In genomic region chr2:143915600-143916135, GRCm38 (mm10) we compare ENCODE assay signal across 8 mouse cellular contexts. TPM values are rescaled to one million over a fixed set of nuclear protein-coding genes. Genes with fewer than 3 reads are reported as not detected.
DNase-seq lines count a peak whose midpoint lies in the region; ATAC-seq and TF ChIP-seq lines count a peak whose summit lies in the region.

No protein-coding gene starts in this region.

- no peaks in the 10 kb centered on the region for H3K36me3 ChIP-seq in heart, embryonic 12.5 days
- H3K36me3 ChIP-seq in E14TG2a.4 (ENCODE audit: insufficient read depth, low read length): no peaks in the 10 kb centered on the region; the same call in 1 of the 2 replicates
- no peaks in the 10 kb centered on the region for H3K36me3 ChIP-seq in heart, embryonic 16.5 days (ENCODE audit: control insufficient read depth, insufficient read depth)
- H3K36me3 ChIP-seq in limb, embryonic 14.5 days (ENCODE audit: control insufficient read depth, insufficient read depth, low read length): no peaks in the 10 kb centered on the region
- no peaks in the 10 kb centered on the region for H3K36me3 ChIP-seq in midbrain, embryonic 13.5 days

- H3K27ac ChIP-seq in heart, embryonic 12.5 days (ENCODE audit: poor library complexity, severe bottlenecking): peak overlapping the region; percentile 100
- peak overlapping the region; percentile 99 for H3K27ac ChIP-seq in heart, embryonic 16.5 days (ENCODE audit: low read length)
- peak overlapping the region; percentile 91 for H3K27ac ChIP-seq in limb, embryonic 14.5 days (replicated peaks; ENCODE audit: low read depth, low read length)
- peak overlapping the region; percentile 97 for H3K27ac ChIP-seq in midbrain, embryonic 13.5 days

- ATAC-seq in heart, embryonic 12.5 days (ENCODE audit: insufficient number of reproducible peaks, low FRiP score): peak; percentile 30
- ATAC-seq in heart, embryonic 16.5 days (replicated peaks; ENCODE audit: extremely low read depth, insufficient read depth, low FRiP score): peak; percentile 10
- ATAC-seq in limb, embryonic 14.5 days (ENCODE audit: low FRiP score, low read depth): no peak; the same call in 1 of the 2 replicates
- peak; percentile 60 for ATAC-seq in midbrain, embryonic 13.5 days

- DNase-seq in heart, postnatal 25 days (ENCODE audit: low spot score): no peak
- DNase-seq in c-Kit-positive CD71-positive TER-119-positive erythroid progenitor cells, embryonic 14.5 days (ENCODE audit: low spot score): peak; percentile 63
- peak; percentile 62 for DNase-seq in limb, embryonic 14.5 days (ENCODE audit: low spot score)
- no peak for DNase-seq in testis, postnatal 10 days (ENCODE audit: low spot score)

- intact Hi-C loops in heart, postnatal 25 days (cut with DNase I): loop anchor here (5.0 kb wide), 2 partner anchors 92 to 452 kb away; partner anchors contain the start of genes Kat14 and Pet117

- no peak for TF ChIP-seq CTCF in E14TG2a.4 (conservative IDR thresholded peaks at IDR 0.05; ENCODE audit: low read length)

- H3K27me3 ChIP-seq in heart, embryonic 12.5 days (replicated peaks): no peaks in the 10 kb centered on the region
- H3K27me3 ChIP-seq in E14TG2a.4 (ENCODE audit: insufficient read depth, low read length): no peaks in the 10 kb centered on the region
- H3K27me3 ChIP-seq in heart, embryonic 16.5 days (ENCODE audit: control insufficient read depth, insufficient read depth, low read length): no peaks in the 10 kb centered on the region
- H3K27me3 ChIP-seq in limb, embryonic 14.5 days (ENCODE audit: control insufficient read depth, insufficient read depth, low read length): no peaks in the 10 kb centered on the region
- no peaks in the 10 kb centered on the region for H3K27me3 ChIP-seq in midbrain, embryonic 13.5 days

- H3K4me3 ChIP-seq in heart, embryonic 12.5 days: peak overlapping the region; percentile 99
- peak overlapping the region; percentile 95 for H3K4me3 ChIP-seq in E14TG2a.4 (replicated peaks; ENCODE audit: low read length)
- peak overlapping the region; percentile 86 for H3K4me3 ChIP-seq in heart, embryonic 16.5 days (ENCODE audit: low read length)
- peak overlapping the region; percentile 67 for H3K4me3 ChIP-seq in limb, embryonic 14.5 days (replicated peaks; ENCODE audit: low read length)
- peak overlapping the region; percentile 71 for H3K4me3 ChIP-seq in midbrain, embryonic 13.5 days (replicated peaks)

- 0 out of 2 replicates have a peak, but pooled peaks have one; percentile 83 for TF ChIP-seq POLR2A in limb, embryonic 14.5 days (IDR thresholded peaks at IDR 0.05; ENCODE audit: borderline replicate concordance, extremely low read depth, insufficient read depth, insufficient read length)

- under 1% methylated on average over 32 of the region's 32 CpGs for WGBS in heart, embryonic 12.5 days
- under 1% methylated on average over 32 of the region's 32 CpGs for WGBS in heart, embryonic 16.5 days
- under 1% methylated on average over 30 of the region's 32 CpGs for WGBS in limb, embryonic 14.5 days
- WGBS in midbrain, embryonic 13.5 days: under 1% methylated on average over 32 of the region's 32 CpGs

- H3K4me1 ChIP-seq in heart, embryonic 12.5 days (replicated peaks): peaks cover 23% of the 10 kb centered on the region
- peaks cover 58% of the 10 kb centered on the region for H3K4me1 ChIP-seq in E14TG2a.4 (replicated peaks; ENCODE audit: low read depth, low read length)
- H3K4me1 ChIP-seq in heart, embryonic 16.5 days (ENCODE audit: control insufficient read depth, insufficient read depth, low read length): peaks cover 28% of the 10 kb centered on the region
- peaks cover 27% of the 10 kb centered on the region for H3K4me1 ChIP-seq in limb, embryonic 14.5 days (ENCODE audit: control insufficient read depth, insufficient read depth, low read length)
- peaks cover 45% of the 10 kb centered on the region for H3K4me1 ChIP-seq in midbrain, embryonic 13.5 days (replicated peaks)

- H3K9me3 ChIP-seq in heart, embryonic 12.5 days (replicated peaks): no peaks in the 10 kb centered on the region
- no peaks in the 10 kb centered on the region for H3K9me3 ChIP-seq in E14TG2a.4 (ENCODE audit: low read length)
- no peaks in the 10 kb centered on the region for H3K9me3 ChIP-seq in heart, embryonic 16.5 days (replicated peaks; ENCODE audit: control insufficient read depth, low read length)
- H3K9me3 ChIP-seq in limb, embryonic 14.5 days (ENCODE audit: control insufficient read depth, low read length): no peaks in the 10 kb centered on the region
- H3K9me3 ChIP-seq in midbrain, embryonic 13.5 days: no peaks in the 10 kb centered on the region

- peak overlapping the region; percentile 77 for H3K4me2 ChIP-seq in heart, embryonic 12.5 days
- peak overlapping the region; percentile 77 for H3K4me2 ChIP-seq in heart, embryonic 16.5 days (ENCODE audit: low read depth, low read length)
- H3K4me2 ChIP-seq in limb, embryonic 14.5 days (replicated peaks; ENCODE audit: low read depth, low read length, severe bottlenecking): peak overlapping the region; percentile 78
- H3K4me2 ChIP-seq in midbrain, embryonic 13.5 days (replicated peaks): peak overlapping the region; percentile 70

- peak overlapping the region; percentile 100 for H3K9ac ChIP-seq in heart, embryonic 12.5 days
- H3K9ac ChIP-seq in heart, embryonic 16.5 days (ENCODE audit: low read length): peak overlapping the region; percentile 97
- peak overlapping the region; percentile 80 for H3K9ac ChIP-seq in limb, embryonic 14.5 days (ENCODE audit: low read depth, low read length, severe bottlenecking)
- peak overlapping the region; percentile 86 for H3K9ac ChIP-seq in midbrain, embryonic 13.5 days (replicated peaks)

RNA-seq across cellular contexts. Expression of gene Dstn, which starts 0.5 kb away (rescaled TPM):
- polyA plus RNA-seq in heart, embryonic 12.5 days (2016; fragmentation: Nextera tagmentation; extraction: Ambion mirVana): 963 and 982 TPM in 2 replicates
- 100 to 1,000 TPM; 233 to 243 TPM for total RNA-seq in heart, postnatal 25 days (2021)
- polyA plus RNA-seq in heart, embryonic 16.5 days (2015; fragmentation: Nextera tagmentation; extraction: Ambion mirVana): 853 and 944 TPM in 2 replicates
- 88.1 and 111 TPM in 2 replicates for polyA plus RNA-seq in limb, embryonic 14.5 days (2012; rRNA removed)
- polyA plus RNA-seq in limb, embryonic 14.5 days (2014; fragmentation: Nextera tagmentation; extraction: Ambion mirVana): 420 and 437 TPM in 2 replicates
- 396 and 425 TPM in 2 replicates for polyA plus RNA-seq in midbrain, embryonic 13.5 days (2015; fragmentation: Nextera tagmentation; extraction: Ambion mirVana)

RNA-seq across cellular contexts. Expression of gene Bfsp1, which starts 52.7 kb away (rescaled TPM):
- 2.2 and 2.3 TPM in 2 replicates for polyA plus RNA-seq in heart, embryonic 12.5 days (2016; fragmentation: Nextera tagmentation; extraction: Ambion mirVana)
- under 1 TPM; 0.34 TPM for total RNA-seq in heart, postnatal 25 days (2021)
- 1.1 and 1.4 TPM in 2 replicates for polyA plus RNA-seq in heart, embryonic 16.5 days (2015; fragmentation: Nextera tagmentation; extraction: Ambion mirVana)
- polyA plus RNA-seq in limb, embryonic 14.5 days (2012; rRNA removed): 1.9 and 2.2 TPM in 2 replicates
- polyA plus RNA-seq in limb, embryonic 14.5 days (2014; fragmentation: Nextera tagmentation; extraction: Ambion mirVana): 2.3 and 3.1 TPM in 2 replicates
- 1.1 TPM in 2 replicates for polyA plus RNA-seq in midbrain, embryonic 13.5 days (2015; fragmentation: Nextera tagmentation; extraction: Ambion mirVana)

Comparison
In these comparisons a context has a peak if more than half of its experiments do, and no peak if none do; other contexts are left out.
1. DNase-seq: peak in c-Kit-positive CD71-positive TER-119-positive erythroid progenitor cells, embryonic 14.5 days (single experiment) and limb, embryonic 14.5 days (single experiment); none in heart, postnatal 25 days (single experiment) and testis, postnatal 10 days (single experiment).
2. Peak in every context shown above with its lines, with median percentiles within 50 percentile points of each other: H3K27ac ChIP-seq, H3K4me2 ChIP-seq, H3K4me3 ChIP-seq and H3K9ac ChIP-seq.